Mouse (Mus musculus) lung, postnatal 0 days (tissue): ENCODE results near the gene Usp29.

Source experiments
- CTCF ChIP-seq: IDR thresholded peaks from 2 replicates; pipeline ENCODE4 v1.5.1; 2016; ENCODE audit warnings: antibody characterized with exemption, mild to moderate bottlenecking
- EP300 ChIP-seq: IDR thresholded peaks from 2 replicates; pipeline ENCODE4 v1.6.1; 2016; ENCODE audit warnings: antibody characterized with exemption, mild to moderate bottlenecking, control low read depth

GRCm38 (mm10) chr7:6793811-6794210, 63.4 kb downstream of the Usp29 start:
- no peak for TF ChIP-seq CTCF
- no peak for TF ChIP-seq EP300
